Comparison of ENCODE assay signal across 20 mouse cellular contexts in genomic region chr1:52338704-52339103, GRCm38 (mm10).
DNase-seq lines count a peak whose midpoint lies in the region; ATAC-seq lines count a peak whose summit lies in the region.
"Had no signal": no experiment of that assay in that cellular context is flagged by ENCODE, and none has a peak within 500 bp of the region (broad histone marks: within the 10 kb centered on the region; RNA-seq: fewer than 3 reads in every experiment).

No protein-coding gene starts in this region.

- ATAC-seq in frontal cortex, adult (ENCODE audit: low TSS enrichment): peak; percentile 57; the same call in 1 of the 2 replicates
- ATAC-seq: activated CD4-positive, CD25-positive, alpha-beta regulatory T cell, adult 4 months; CD4-positive, CD25-positive, alpha-beta regulatory T cell, adult 4 months; Patski had no signal

- DNase-seq in adrenal gland, adult 2 months: peak; percentile 19
- DNase-seq in adrenal gland, adult 8-10 months: no peak
- no peak for DNase-seq in frontal cortex, postnatal 10 days (ENCODE audit: low spot score in 2 of 2)
- DNase-seq in brain, adult 2 months (ENCODE audit: low read depth, low spot score): peak; percentile 33
- DNase-seq in kidney, postnatal 36 days: no peak
- DNase-seq: adrenal gland, postnatal 10 days; adrenal gland, postnatal 14 days; adrenal gland, postnatal 25 days; adrenal gland, postnatal 36 days; B cell, adult 2 months; cerebellum, adult 11 months; cerebellum, adult 11-12 months; cerebellum, adult 18-20 months; cerebellum, adult 2 months; cerebellum, adult 8-10 months; cerebellum, adult 9-10 months had no signal

Comparison
In these comparisons a context has a peak if more than half of its experiments do, and no peak if none do; other contexts are left out.
1. DNase-seq: peak in adrenal gland, adult 2 months (single experiment) and brain, adult 2 months (single experiment); none in adrenal gland, adult 8-10 months (single experiment), frontal cortex, postnatal 10 days (0 of 2) and kidney, postnatal 36 days (0 of 2).